Mouse (Mus musculus) forebrain, embryonic 15.5 days (tissue): ENCODE data around the gene Bckdha. TPM values are rescaled to one million over a fixed set of nuclear protein-coding genes. Genes with fewer than 3 reads are reported as not detected.

Experiments used
- ATAC-seq: fragments of 200-750 bp; cut with Nextera tagmentation; replicated peaks from 2 replicates; pipeline ENCODE4 v1.8.0; 2017; ENCODE audit warnings: mild to moderate bottlenecking, moderate TSS enrichment, moderate library complexity
- H3K27ac ChIP-seq: fragments of 300-500 bp; sonication (generic); replicated peaks from 2 replicates; pipeline ENCODE4 v1.5.1; 2015; ENCODE audit warnings: mild to moderate bottlenecking, inconsistent platforms
- H3K27me3 ChIP-seq: fragments of 300-500 bp; sonication (generic); 2 replicates; pipeline ENCODE4 v1.6.1; 2015; ENCODE audit warnings: inconsistent platforms
- H3K36me3 ChIP-seq: fragments of 300-500 bp; sonication (generic); 2 replicates; pipeline ENCODE4 v1.6.1; 2015; ENCODE audit warnings: mild to moderate bottlenecking, inconsistent platforms
- H3K4me1 ChIP-seq: fragments of 300-500 bp; sonication (generic); 2 replicates; pipeline ENCODE4 v1.6.1; 2015; ENCODE audit warnings: inconsistent platforms
- H3K4me2 ChIP-seq: fragments of 300-500 bp; sonication (generic); replicated peaks from 2 replicates; pipeline ENCODE4 v1.6.1; 2015; ENCODE audit warnings: mild to moderate bottlenecking, inconsistent platforms
- H3K4me3 ChIP-seq: fragments of 300-500 bp; sonication (generic); 2 replicates; pipeline ENCODE4 v1.5.1; 2015; ENCODE audit warnings: mild to moderate bottlenecking, inconsistent platforms
- H3K9ac ChIP-seq: fragments of 300-500 bp; sonication (generic); replicated peaks from 2 replicates; pipeline ENCODE4 v1.6.1; 2015; ENCODE audit warnings: mild to moderate bottlenecking, inconsistent platforms
- H3K9me3 ChIP-seq: fragments of 300-500 bp; sonication (generic); 2 replicates; pipeline ENCODE4 v1.6.1; 2016; ENCODE audit warnings: inconsistent platforms
- WGBS: fragments of 180-500 bp; shearing (Covaris S2); methylation state at CpG from one replicate; pipeline ENCODE4 v1.1.7; 2015; ENCODE audit warnings: mixed read lengths; 5-methylcytosine and 5-hydroxymethylcytosine counted together
- polyA plus RNA-seq: library from polyadenylated mRNA; unstranded; fragments of >200 nt; fragmentation: Nextera tagmentation; extraction: Ambion mirVana; gene quantifications from 2 replicates; pipeline ENCODE4 v1.2.1, GENCODE M21; 2015

Bckdha gene
- polyA plus RNA-seq, 1 experiment from 2014 or later, result 57.8 TPM

DNA sequence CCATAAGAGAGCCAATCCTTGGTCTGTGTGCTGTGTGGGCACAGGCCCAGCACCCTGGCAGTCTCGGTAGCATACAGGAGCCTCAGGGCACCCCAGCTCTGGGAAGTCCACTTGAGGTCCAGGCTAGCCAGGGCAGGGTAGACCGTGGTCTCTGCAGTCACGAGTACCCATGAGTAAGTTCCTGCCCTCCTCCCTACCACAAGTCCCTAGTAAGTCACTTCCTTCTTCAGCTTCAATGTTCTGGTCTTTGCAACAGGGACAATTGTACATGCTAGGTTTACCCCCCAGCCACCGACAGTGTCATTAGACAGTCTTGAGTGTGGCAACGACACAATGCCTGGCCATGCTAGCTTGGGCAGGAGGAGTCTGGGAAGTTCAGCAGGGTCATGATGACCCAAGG, 26.1 kb downstream of the Bckdha start:
- H3K9ac ChIP-seq, result no peak overlapping the region
- H3K36me3 ChIP-seq, result peaks cover 16% of the 10 kb centered on the region
- ATAC-seq, result no peak
- H3K27ac ChIP-seq, result no peak overlapping the region
- H3K4me3 ChIP-seq, result no peak overlapping the region
- peaks cover 2% of the 10 kb centered on the region; the same call in 1 of the 2 replicates for H3K4me1 ChIP-seq
- H3K4me2 ChIP-seq, result no peak overlapping the region
- H3K27me3 ChIP-seq, result peaks cover 5% of the 10 kb centered on the region; the same call in 1 of the 2 replicates
- H3K9me3 ChIP-seq, result no peaks in the 10 kb centered on the region
- WGBS, result 91% methylated on average over 5 of the region's 5 CpGs

DNA sequence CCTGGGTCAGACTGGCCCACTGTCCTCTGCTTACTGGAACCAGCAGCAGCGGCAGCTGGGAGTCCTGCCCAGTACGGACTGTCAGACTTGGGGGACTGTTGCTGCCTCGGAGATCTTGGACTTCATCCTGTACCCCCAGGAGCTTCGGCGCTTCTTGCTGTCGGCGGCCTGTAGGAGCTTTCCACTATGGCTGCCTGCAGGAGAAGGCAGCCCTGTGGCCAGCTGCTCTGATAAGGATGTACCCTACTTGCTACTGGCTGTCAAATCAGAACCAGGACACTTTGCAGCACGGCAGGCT, 30.5 kb downstream of the Bckdha start:
- Histone ChIP-seq H3K9me3 (no peaks in the 10 kb centered on the region), H3K27ac (no peak overlapping the region), H3K4me2 (no peak overlapping the region), H3K4me1 (peaks cover 14% of the 10 kb centered on the region), H3K9ac (no peak overlapping the region), H3K4me3 (no peak overlapping the region), H3K36me3 (peaks cover 16% of the 10 kb centered on the region), H3K27me3 (peaks cover 5% of the 10 kb centered on the region; the same call in 1 of the 2 replicates)
- no peak for ATAC-seq
- 69% methylated on average over 8 of the region's 8 CpGs for WGBS

DNA sequence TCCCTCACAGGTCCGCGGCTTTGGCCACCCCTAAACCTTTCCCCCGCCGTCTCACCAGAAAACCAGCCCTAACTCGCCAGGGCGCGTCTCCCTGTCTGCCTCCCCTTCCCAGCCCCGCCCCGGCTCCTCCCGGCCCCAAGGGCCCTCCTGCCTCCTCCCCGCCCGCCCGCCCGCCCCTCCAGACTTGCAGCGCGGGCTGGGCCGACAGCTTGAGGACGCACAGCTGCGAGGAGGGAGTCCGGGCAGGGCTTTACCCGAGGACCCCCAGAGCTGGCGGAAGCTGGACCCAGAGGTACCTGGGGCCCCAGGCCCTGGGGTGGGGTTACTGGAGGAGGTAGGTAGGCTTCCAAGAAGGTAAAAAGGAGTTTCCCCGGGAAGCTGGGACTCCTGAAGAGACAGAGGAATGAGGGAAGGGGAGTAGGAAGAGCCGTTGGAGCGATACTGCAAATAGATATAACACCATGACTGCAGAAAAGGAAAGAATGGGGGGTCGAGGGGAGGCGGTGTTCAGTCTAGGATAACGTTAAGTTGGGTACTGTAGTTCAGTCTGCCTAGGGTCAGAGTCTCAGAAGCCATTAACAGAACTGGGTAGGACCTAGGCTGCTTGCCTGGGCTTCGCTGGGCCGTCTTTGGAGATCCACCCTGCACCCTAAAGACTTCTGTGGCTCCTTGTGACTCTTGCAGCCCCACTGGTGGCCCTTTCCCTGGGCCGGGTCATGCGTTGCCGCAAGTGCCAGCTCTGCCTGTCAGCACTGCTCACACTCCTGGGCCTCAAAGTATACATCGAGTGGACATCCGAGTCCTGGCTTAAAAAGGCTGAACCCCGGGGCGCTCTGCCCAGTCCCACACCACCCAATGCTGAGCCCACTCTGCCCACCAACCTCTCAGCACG, 31.1 kb downstream of the Bckdha start:
- peak overlapping the region; percentile 8 for H3K4me3 ChIP-seq
- peaks cover 5% of the 10 kb centered on the region; the same call in 1 of the 2 replicates for H3K27me3 ChIP-seq
- H3K4me2 ChIP-seq, result peak overlapping the region; percentile 33
- H3K9me3 ChIP-seq, result no peaks in the 10 kb centered on the region
- H3K36me3 ChIP-seq, result peaks cover 16% of the 10 kb centered on the region
- 19% methylated on average over 38 of the region's 38 CpGs for WGBS
- ATAC-seq, result peak; percentile 42; the same call in 1 of the 2 replicates
- no peak overlapping the region for H3K27ac ChIP-seq
- no peak overlapping the region for H3K9ac ChIP-seq
- H3K4me1 ChIP-seq, result peaks cover 14% of the 10 kb centered on the region

DNA sequence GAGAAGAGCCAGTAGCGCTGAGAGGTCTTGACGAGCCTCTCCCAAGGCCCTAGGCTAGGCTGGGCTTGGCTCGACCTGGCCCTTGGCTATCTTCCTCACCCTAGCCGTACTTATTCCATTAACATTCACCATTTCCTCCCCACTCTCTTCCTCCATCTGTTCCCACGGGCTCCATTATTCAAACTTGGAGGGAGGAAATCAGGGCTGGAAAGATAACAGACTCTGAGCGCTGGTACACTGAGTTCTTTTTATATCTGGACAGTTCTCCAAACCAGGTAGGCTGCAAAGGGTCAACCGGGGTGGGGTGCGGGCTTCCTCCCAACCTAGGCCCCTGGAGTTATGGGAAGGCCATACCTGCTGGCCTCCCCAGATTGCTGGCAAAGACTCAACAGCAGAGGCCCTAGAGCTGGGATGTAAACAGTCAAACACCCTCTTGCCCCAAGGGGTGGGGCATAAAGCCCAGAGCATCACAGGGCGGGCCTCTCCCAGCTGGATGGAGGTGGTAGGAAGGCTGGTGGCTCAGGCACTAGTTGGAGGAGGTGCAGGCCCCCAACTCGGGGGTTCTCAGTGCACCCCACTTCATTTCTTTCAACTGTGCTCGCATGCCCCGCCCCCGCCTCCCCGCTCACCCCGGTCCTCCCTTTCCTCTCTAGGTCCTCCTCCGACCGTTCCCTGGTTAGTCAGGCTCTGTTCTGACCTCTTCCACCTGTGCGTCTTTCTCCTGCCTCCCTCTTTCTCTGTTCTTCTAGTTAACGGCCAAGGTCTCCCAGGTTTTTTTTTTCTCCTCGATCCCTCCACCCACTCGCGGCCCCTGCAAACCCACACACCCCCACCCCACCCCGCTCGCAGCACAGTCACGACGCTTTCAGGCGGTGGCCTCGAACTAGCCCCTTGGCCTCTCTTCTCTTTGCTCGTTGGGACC, 32.0 kb downstream of the Bckdha start, which contains the start of gene B3gnt8:
Gene B3gnt8, plus strand, starts transcription at position 146 of the 922 bp plus-strand sequence.
- WGBS, result 18% methylated on average over 29 of the region's 29 CpGs
- Histone ChIP-seq H3K4me2 (peak within 1 kb of the TSS; percentile 33), H3K9me3 (no peaks in the 10 kb centered on the region), H3K27ac (no peak within 1 kb of the TSS), H3K36me3 (peaks cover 14% of the 10 kb centered on the region), H3K9ac (no peak within 1 kb of the TSS), H3K4me3 (peak within 1 kb of the TSS; percentile 8), H3K4me1 (peaks cover 14% of the 10 kb centered on the region), H3K27me3 (peaks cover 5% of the 10 kb centered on the region; the same call in 1 of the 2 replicates)
- 0 out of 2 replicates have a peak, but pooled peaks have one; percentile 23 for ATAC-seq

DNA sequence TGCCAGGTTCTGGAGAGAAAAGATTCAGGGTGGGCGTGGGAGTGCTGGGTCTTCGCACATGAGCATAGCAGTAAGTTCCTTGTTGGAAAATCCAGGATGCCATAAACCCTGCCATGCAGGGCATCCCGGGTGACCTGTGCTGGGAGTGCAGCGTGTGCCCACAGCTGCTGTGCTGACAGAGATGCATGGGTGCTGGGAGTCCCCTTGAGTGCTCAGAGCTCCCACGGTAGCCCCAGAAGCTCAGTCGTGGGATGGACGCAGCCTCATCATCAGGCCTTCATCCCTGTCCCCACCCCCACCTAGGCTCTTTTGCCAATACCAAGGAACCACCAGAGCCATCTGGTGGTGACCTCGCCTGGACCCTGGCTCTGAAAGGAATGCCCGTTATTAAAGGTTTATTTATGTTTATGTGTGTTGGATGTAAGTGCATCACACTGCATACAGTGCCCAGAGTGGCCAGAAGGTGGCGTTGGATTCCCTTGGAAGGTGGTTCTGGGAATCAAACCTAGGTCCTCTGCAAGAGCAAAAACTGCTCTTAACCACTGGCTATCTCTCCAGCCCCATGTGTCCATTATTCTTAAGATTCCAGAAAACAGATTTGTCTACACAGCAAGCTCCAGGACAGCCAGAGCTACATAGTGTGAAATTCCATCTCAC, 33.1 kb downstream of the Bckdha start:
- 74% methylated on average over 10 of the region's 10 CpGs for WGBS
- no peak overlapping the region for H3K9ac ChIP-seq
- peaks cover 14% of the 10 kb centered on the region for H3K4me1 ChIP-seq
- no peak for ATAC-seq
- H3K27ac ChIP-seq, result no peak overlapping the region
- peaks cover 7% of the 10 kb centered on the region for H3K36me3 ChIP-seq
- H3K4me3 ChIP-seq, result no peak overlapping the region
- no peak overlapping the region for H3K4me2 ChIP-seq
- no peaks in the 10 kb centered on the region for H3K9me3 ChIP-seq
- peaks cover 5% of the 10 kb centered on the region; the same call in 1 of the 2 replicates for H3K27me3 ChIP-seq

DNA sequence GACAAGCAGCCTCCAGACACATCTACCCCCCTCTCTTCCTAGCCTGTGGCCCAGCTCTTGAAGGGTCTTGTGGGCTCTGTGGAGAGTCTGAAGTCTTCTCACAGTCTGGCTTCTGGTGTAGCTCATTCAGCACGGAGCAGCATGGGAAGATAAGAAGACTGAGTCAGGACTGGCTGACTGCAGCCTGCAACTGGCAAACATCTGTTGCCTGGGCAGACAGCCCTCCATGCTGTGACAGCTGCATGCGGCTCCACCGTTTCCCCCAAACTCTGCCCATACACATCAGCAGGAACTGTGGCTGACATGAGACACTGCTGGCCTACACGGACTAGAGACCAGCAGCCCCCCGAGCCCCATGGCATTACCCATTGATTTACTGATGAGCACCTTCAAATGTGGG, 33.9 kb downstream of the Bckdha start:
- Histone ChIP-seq H3K27ac (no peak overlapping the region), H3K27me3 (peaks cover 5% of the 10 kb centered on the region; the same call in 1 of the 2 replicates), H3K9me3 (no peaks in the 10 kb centered on the region), H3K4me2 (no peak overlapping the region), H3K36me3 (peaks cover 2% of the 10 kb centered on the region; the same call in 1 of the 2 replicates), H3K9ac (no peak overlapping the region), H3K4me1 (peaks cover 16% of the 10 kb centered on the region), H3K4me3 (no peak overlapping the region)
- WGBS, result 87% methylated on average over 5 of the region's 5 CpGs
- no peak for ATAC-seq

DNA sequence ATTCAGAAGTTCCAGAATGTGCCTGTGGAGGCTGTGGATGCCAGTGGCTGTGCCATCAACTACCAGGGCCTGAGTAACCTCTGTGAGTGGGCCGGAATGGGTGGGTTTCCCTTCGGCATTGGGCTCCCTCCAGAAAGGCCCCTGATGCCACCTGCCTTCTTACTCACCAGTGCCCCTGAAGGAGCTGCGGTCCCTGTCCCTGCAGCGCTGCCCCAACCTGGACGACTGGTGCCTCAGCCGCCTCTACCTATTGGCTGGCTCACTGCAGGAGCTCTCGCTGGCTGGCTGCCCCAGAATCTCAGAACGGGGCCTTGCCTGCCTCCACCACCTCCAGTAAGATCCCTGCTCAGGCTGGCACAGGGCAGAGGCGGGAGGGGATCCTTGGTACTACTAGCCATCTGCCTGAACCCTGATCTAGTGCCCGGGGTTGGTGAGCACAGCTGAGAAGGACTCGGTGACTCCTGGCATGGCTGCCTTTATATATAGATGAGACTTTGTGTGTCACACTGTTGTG, 34.9 kb downstream of the Bckdha start:
- no peak overlapping the region for H3K27ac ChIP-seq
- peaks cover 20% of the 10 kb centered on the region for H3K4me1 ChIP-seq
- no peaks in the 10 kb centered on the region for H3K9me3 ChIP-seq
- peaks cover 5% of the 10 kb centered on the region; the same call in 1 of the 2 replicates for H3K27me3 ChIP-seq
- H3K36me3 ChIP-seq, result peaks cover 2% of the 10 kb centered on the region; the same call in 1 of the 2 replicates
- no peak for ATAC-seq
- 89% methylated on average over 11 of the region's 11 CpGs for WGBS
- no peak overlapping the region for H3K9ac ChIP-seq
- no peak overlapping the region for H3K4me2 ChIP-seq
- no peak overlapping the region for H3K4me3 ChIP-seq

DNA sequence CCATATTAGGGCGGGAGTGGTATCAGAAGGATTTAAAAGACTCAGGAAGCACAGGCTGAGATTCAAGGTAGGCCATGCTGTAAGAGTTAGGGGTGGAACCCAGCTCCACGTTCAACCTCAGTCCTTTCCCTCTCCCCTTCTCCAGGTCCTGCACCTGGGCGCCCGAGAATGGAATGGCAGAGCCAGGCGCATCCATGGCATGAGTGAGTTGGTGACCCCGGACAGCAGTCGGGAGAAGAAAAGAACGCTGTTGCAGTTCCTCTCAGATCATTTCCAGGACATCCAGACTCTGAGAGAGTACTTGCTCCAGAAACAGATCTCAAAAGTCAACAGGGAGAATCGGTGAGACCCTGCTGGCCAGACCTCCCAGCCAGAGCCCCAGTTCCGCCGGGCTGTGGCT, 38.0 kb downstream of the Bckdha start:
- H3K9me3 ChIP-seq, result no peaks in the 10 kb centered on the region
- no peak for ATAC-seq
- H3K4me3 ChIP-seq, result no peak overlapping the region
- H3K4me2 ChIP-seq, result no peak overlapping the region
- H3K27me3 ChIP-seq, result no peaks in the 10 kb centered on the region
- peaks cover 2% of the 10 kb centered on the region; the same call in 1 of the 2 replicates for H3K36me3 ChIP-seq
- no peak overlapping the region for H3K9ac ChIP-seq
- H3K4me1 ChIP-seq, result peaks cover 9% of the 10 kb centered on the region
- H3K27ac ChIP-seq, result no peak overlapping the region
- 90% methylated on average over 11 of the region's 11 CpGs for WGBS

DNA sequence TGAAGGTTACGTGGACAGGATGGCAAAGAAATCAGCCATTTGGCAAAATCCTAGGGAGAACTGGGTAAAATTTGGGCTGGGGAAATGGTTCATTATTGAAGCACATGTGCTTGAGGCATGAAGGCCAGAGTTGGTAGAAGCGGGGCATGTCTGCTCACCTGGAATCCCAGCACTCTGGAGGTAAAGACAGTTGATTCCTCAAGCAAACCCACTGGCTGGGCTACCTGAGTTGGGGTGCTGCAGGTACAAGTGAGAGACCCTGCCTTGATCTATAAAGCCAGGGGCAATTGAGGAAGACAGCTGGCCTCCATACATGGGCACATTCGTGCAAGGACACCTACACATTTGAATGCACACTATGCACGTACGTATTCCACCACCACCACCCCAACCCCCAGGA, 38.7 kb downstream of the Bckdha start:
- 92% methylated on average over 5 of the region's 5 CpGs for WGBS
- Histone ChIP-seq H3K9ac (no peak overlapping the region), H3K27me3 (no peaks in the 10 kb centered on the region), H3K9me3 (no peaks in the 10 kb centered on the region), H3K4me1 (peaks cover 9% of the 10 kb centered on the region), H3K4me2 (peak overlapping the region; percentile 52; the same call in 1 of the 2 replicates), H3K27ac (no peak overlapping the region), H3K36me3 (peaks cover 2% of the 10 kb centered on the region; the same call in 1 of the 2 replicates), H3K4me3 (peak overlapping the region; percentile 62; the same call in 1 of the 2 replicates)
- ATAC-seq, result no peak

DNA sequence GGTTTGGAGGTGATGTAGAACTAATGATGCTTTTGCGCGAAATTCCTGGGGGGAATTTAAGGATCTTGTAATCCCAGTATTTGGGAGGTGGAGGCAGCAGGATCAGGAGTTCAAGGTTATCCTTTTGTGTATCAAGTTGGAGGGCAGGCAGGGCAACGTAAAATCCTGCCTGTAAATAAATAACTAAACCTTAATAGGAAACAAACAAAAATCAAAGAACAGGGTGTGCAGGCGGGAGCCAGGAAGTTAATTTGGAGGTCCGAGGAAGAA, 39.1 kb downstream of the Bckdha start:
- ATAC-seq, result no peak
- H3K4me3 ChIP-seq, result peak overlapping the region; percentile 62
- H3K27me3 ChIP-seq, result no peaks in the 10 kb centered on the region
- H3K4me1 ChIP-seq, result peaks cover 9% of the 10 kb centered on the region
- H3K27ac ChIP-seq, result no peak overlapping the region
- peak overlapping the region; percentile 41 for H3K9ac ChIP-seq
- H3K9me3 ChIP-seq, result no peaks in the 10 kb centered on the region
- H3K36me3 ChIP-seq, result peaks cover 2% of the 10 kb centered on the region; the same call in 1 of the 2 replicates
- 22% methylated on average over 5 of the region's 5 CpGs for WGBS
- H3K4me2 ChIP-seq, result peak overlapping the region; percentile 52
